Mouse (Mus musculus): Measurements from ENCODE around the gene Mlx.

Gene Mlx

DNA sequence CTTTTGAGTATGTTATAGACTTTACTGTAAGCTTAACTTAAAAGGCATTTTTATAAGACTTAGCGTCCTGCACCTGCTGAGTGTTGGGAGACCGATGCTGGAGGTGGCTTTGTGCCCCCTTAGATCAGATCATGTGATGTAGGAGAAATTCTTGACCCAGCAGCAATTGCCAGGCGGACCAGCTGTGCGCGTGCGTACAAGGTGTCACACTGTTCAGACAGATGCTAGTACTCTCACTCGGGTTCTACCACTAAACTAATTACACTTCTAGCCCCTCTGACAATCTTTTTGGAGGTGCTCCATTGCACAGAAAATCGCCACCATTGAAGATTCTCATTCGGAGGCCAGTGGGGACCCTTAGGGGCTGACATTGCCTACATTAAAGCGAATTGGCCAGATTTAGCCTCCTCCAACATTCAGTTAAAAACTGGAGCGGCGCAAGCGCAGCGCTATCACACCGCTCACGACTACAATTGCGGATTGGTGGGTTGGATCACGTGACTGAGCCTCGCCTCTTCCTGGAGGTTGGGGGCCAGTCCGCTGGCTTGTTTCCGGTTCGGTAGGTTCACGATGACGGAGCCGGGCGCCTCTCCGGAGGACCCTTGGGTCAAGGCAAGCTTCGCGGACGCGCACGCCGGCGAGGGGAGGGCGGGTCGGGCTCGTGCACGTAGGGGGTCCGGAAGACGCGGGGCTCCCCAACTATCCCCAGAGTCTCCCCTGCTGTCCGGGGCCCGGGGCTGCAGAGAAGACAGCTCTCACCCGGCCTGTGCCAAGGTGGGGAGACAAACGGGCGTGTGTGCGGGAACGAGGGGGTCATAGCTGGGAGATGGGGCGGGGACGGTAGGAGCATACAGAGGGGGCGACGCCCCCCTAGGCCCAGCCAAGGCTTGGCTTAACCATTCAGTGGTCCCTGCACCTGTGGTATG, at the start of gene Mlx:
Gene Mlx, plus strand, starts transcription at position 522 of the 926 bp plus-strand sequence.
- DNase-seq, result peak; percentile 88

- DNase-seq, result no peak
These were observed 49.3 kb upstream of the Mlx start for GRCm38 (mm10) chr11:101037795-101038194.

GRCm38 (mm10) chr11:101045826-101046225, 41.3 kb upstream of the Mlx start:
- DNase-seq, result no peak

- no peak for DNase-seq
These were observed 40.6 kb upstream of the Mlx start for GRCm38 (mm10) chr11:101046440-101046839.

GRCm38 (mm10) chr11:101047502-101047901, 39.6 kb upstream of the Mlx start:
- no peak for DNase-seq

DNA sequence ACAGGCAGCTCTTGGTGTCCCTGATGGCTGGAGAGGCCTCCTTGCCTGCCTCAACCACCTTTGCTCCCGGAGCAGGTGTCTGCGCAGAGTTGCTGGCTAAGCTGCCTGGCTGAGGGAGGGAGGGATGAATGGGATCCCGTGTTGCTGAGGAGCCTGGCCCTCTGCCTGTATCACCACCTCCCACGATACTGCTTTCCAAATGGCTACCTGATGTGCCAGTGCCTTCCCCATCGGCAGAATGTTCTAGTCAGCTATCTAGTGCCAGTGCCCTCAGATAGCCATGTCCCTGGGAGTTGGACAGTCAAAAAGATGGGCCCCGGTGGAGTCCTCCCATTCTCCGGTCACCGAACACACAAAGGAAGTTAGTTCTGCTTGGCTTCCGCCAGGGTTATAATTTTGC, 36.7 kb upstream of the Mlx start:
- peak; percentile 62 for DNase-seq

GRCm38 (mm10) chr11:101051051-101051493, 36.0 kb upstream of the Mlx start:
- DNase-seq, result no peak

DNA sequence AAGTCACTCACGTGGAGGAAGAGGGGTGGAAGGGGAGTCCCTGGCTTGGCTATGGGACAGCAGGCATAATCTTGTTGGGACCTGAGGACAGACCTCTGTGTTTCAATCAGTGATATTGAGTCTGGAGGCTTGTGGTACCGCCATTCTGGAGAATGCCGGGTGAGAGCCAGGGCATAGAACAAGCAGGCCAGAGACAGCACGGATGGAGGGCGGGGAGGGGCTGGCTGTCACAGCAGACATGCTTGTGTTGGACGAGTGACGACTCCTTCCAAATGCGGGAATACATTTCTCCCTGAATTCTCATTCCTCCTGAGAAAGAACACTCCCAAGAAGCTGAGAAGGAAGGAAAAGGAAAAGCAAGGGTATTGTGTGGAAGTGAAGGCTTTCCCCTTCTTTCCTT, 35.5 kb upstream of the Mlx start:
- DNase-seq, result no peak

DNA sequence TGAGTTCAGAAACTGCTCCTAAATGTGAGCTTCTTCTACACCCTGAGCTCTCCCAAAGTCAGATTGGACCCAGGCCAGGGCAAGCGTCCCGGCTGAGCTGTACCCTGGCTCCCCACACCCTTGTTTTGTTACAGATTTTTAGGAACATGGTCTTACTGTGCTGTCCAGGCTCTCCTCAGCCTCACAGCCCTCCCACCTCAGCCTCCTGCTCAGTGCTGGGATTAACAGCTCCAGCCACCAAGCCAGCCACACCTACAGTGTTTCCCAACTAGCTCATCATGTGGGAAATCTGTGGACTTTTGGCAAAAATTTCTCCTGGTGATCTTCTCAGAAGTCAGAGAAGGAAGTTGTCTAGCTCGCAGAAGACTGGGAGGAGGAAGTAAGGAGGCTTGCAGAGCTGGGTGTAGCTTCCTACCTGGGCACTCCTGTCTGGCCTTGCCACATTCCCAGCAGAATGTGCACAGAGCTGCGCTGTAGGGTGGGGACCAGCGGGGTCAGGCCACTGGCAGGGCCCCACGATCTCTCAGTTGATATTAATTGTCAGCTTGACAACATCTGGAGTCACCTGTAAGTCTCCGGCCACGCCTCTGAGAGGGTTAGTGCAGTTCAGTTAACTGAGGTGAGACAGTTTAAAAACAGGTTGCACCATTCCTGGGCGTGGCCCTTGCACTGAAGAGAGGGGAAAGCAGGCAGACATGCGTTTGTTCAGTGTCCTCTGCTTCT, 34.2 kb upstream of the Mlx start:
- DNase-seq, result no peak

DNA sequence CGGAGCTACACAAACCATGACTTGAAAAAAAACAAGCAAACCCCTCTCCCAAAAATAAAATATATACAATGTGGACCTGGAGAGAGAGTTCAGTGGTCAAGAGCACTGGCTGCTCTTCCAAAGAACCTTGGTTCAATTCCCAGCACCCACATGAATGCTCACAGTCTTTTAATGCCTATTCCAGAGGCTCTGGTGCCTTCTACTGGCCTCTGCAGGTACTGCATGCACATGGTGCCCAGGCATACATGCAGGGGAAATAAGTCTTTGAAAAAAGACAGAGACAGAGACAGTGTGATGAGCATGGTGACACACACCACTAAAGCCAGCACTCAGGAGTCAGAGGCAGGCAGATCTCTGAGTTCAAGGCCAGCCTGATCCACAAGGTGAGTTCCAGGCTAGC, 33.1 kb upstream of the Mlx start:
- no peak for DNase-seq

DNA sequence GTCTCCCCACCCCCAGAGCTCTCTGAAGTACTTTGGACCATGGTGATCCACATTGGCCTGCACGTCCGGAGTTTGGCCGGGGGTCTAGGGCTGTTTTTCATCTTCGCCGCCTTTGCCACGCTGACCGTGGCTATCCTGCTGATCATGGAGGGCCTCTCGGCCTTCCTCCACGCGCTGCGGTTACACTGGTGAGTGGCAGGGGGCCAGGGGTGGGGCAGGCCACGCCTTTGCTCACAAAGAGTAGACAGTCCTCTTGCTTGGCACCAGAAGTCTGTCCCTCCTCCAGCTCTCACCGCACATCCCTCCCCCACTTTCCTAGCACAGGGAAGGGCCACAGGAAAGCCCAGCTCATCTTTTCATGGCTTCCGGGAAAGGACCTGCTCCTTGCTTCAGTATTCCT, 31.7 kb upstream of the Mlx start:
- DNase-seq, result no peak

DNA sequence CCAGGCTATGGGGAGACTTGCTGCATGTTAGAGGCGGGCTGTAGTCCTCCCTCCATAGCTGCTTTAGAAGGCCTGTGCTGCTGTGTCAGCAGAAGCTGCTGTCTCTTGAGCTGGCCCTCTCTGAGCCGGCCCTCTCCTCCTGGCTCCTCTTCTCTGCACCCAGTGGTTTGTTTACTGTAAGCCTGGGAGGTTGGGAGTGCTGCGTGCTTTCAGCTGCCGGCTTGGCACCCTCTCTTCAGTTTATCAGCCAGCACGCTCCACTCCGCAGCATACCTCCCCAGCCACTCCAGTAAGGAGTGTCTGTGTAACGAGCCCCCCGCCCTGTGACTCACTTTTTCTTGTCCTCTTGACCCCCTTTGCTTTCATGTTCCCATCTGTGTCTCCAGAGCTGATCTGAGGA, 30.2 kb upstream of the Mlx start:
- DNase-seq, result no peak

GRCm38 (mm10) chr11:101057860-101058259, 29.2 kb upstream of the Mlx start:
- peak; percentile 91 for DNase-seq

DNA sequence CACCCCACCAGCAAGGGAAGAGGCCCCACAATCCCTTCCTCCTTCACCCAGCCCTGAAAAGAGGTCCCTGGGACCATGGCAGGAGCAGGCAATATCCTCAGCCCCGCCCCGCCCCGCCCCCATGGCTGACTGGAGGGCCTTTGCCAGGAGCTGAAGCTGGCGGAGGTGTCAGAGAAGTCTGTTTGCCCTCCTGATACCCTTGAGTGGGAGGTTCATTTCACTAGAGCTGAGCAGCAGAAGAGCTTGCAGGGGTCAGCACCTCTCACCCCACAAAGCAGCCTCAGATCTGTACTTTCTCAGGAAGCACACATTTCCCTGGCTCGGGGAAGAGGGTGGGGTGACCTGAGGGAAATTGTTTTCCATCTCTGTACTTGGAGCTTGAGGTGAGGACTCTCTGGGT, 28.4 kb upstream of the Mlx start:
- no peak for DNase-seq

GRCm38 (mm10) chr11:101059473-101059872, 27.6 kb upstream of the Mlx start:
- DNase-seq, result no peak

- DNase-seq, result no peak
These were observed 27.0 kb upstream of the Mlx start for GRCm38 (mm10) chr11:101060126-101060525.

GRCm38 (mm10) chr11:101061049-101061448, 26.0 kb upstream of the Mlx start:
- no peak for DNase-seq

DNA sequence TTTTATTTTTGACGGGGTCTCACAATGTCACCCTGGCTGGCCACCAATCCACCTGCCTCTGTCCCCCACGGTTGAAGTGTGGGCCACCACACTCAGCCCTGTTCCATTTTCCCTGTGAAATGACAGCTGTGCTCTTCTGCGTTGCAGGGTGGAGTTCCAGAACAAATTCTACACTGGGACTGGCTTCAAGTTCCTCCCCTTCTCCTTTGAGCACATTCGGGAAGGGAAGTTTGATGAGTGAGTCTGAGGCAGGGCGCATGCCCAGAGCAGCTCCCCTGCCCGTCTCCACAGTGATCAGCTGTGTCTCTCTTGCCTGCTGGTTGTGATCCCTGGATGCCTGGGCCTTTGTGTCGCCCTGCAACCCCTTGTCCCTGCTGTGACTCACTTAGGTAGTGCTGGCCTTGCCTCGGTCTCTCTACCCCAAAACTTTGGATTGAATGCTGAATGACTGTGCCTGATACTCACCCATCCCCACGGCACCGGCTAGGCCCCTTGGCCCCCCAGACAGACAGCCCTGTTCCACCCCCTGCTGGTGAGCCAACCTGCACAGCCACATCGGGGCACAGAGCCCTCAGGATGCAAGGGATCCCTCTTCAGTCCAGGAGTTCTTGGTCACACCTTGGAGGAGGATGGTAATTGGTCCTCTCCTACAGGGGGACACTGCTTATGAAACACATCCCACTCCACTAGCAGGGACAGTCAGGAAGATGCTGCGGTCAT, 24.8 kb upstream of the Mlx start:
- DNase-seq, result no peak

GRCm38 (mm10) chr11:101062971-101063675, 24.0 kb upstream of the Mlx start:
- DNase-seq, result no peak

DNA sequence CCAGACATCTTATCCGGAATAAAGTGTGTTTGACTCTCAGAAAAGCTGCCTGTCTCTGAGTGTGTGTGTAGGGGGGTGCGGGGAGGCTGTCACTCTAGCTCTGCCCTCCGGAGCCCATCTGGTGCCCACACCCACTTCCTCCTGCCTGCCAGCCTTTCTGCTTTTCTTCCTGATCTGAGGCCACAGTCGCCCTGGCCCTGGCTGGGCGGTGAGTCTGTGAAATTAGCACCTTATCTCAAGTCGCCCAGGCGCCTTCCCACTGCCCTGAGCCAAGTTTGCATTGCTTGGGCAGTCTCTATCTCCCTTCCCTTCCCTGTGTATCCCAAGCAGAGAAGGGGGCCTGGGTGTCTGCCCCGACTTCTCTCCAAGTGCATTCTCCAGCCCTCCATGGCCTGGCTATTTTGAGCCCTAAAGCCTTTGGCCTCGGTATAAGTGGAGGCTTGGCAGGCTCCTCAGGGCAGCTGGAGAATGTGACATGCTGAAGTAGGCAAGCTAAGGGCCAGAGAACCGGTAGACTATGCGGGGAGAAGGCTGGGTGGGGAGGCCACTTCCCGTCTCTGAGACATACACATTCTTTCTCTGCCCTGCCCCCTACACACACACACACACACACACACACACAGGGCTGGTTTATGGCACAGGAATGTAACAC, 23.3 kb upstream of the Mlx start:
- peak; percentile 63 for DNase-seq

- DNase-seq, result no peak
These were observed 22.6 kb upstream of the Mlx start for GRCm38 (mm10) chr11:101064462-101064861.

- DNase-seq, result no peak
These were observed 22.1 kb upstream of the Mlx start for GRCm38 (mm10) chr11:101065002-101065401.

All from cerebellum, adult 8-10 months (tissue).